Mouse (Mus musculus) limb, embryonic 15.5 days (tissue): ENCODE measurements at regions not wholly inside any gene's neighbourhood (a gene's known extent, or its start where the extent isn't known, plus 50 kb on each side); places are given as distances from the start of the nearest gene placed in this dataset.
"Not testable (repeated sequence)": the region's sequence is repeated elsewhere in the genome, so short reads cannot be mapped to it uniquely, and the experiment has no call there.

Experiments
- ATAC-seq: fragments of 200-750 bp; cut with Nextera tagmentation; 2 replicates; pipeline ENCODE4 v1.8.0; 2017; ENCODE audit warnings: low read depth, moderate TSS enrichment; ENCODE audit not compliant: insufficient number of reproducible peaks, low FRiP score, low TSS enrichment
- H3K27ac ChIP-seq: fragments of 300-500 bp; sonication (generic); 2 replicates; pipeline ENCODE4 v1.5.1; 2015; ENCODE audit warnings: moderate library complexity, mild to moderate bottlenecking, inconsistent platforms
- H3K27me3 ChIP-seq: fragments of 300-500 bp; sonication (generic); 2 replicates; pipeline ENCODE4 v1.6.1; 2015; ENCODE audit warnings: inconsistent platforms
- H3K36me3 ChIP-seq: fragments of 300-500 bp; sonication (generic); 2 replicates; pipeline ENCODE4 v1.6.1; 2015; ENCODE audit warnings: inconsistent platforms
- H3K4me1 ChIP-seq: fragments of 300-500 bp; sonication (generic); 2 replicates; pipeline ENCODE4 v1.6.1; 2015; ENCODE audit warnings: inconsistent platforms
- H3K4me2 ChIP-seq: fragments of 300-500 bp; sonication (generic); 2 replicates; pipeline ENCODE4 v1.6.1; 2015; ENCODE audit warnings: mild to moderate bottlenecking, inconsistent platforms
- H3K4me3 ChIP-seq: fragments of 300-500 bp; sonication (generic); 2 replicates; pipeline ENCODE4 v1.5.1; 2015; ENCODE audit warnings: mild to moderate bottlenecking, inconsistent platforms
- H3K9ac ChIP-seq: fragments of 300-500 bp; sonication (generic); 2 replicates; pipeline ENCODE4 v1.6.1; 2015; ENCODE audit warnings: inconsistent platforms
- H3K9me3 ChIP-seq: fragments of 300-500 bp; sonication (generic); 2 replicates; pipeline ENCODE4 v1.6.1; 2016; ENCODE audit warnings: inconsistent platforms
- WGBS: fragments of 180-500 bp; shearing (Covaris S2); methylation state at CpG from one replicate; pipeline ENCODE4 v1.1.7; 2015; 5-methylcytosine and 5-hydroxymethylcytosine counted together

- no peak overlapping the region for H3K27ac ChIP-seq
- no peaks in the 10 kb centered on the region for H3K27me3 ChIP-seq
- no peak overlapping the region for H3K9ac ChIP-seq
- H3K9me3 ChIP-seq, result no peaks in the 10 kb centered on the region
- no peak overlapping the region for H3K4me3 ChIP-seq
- H3K4me1 ChIP-seq, result no peaks in the 10 kb centered on the region
- no peaks in the 10 kb centered on the region for H3K36me3 ChIP-seq
- H3K4me2 ChIP-seq, result no peak overlapping the region
- ATAC-seq, result no peak
- 50% methylated on average over 11 of the region's 11 CpGs for WGBS
These were observed 80.0 kb downstream of the Nfkbiz start for GRCm38 (mm10) chr16:55758707-55759067.

- H3K4me2 ChIP-seq, result no peak overlapping the region
- H3K9me3 ChIP-seq, result no peaks in the 10 kb centered on the region
- H3K9ac ChIP-seq, result no peak overlapping the region
- no peaks in the 10 kb centered on the region for H3K27me3 ChIP-seq
- 17% methylated on average over 5 of the region's 5 CpGs for WGBS
- H3K4me1 ChIP-seq, result no peaks in the 10 kb centered on the region
- H3K27ac ChIP-seq, result no peak overlapping the region
- no peaks in the 10 kb centered on the region for H3K36me3 ChIP-seq
- no peak overlapping the region for H3K4me3 ChIP-seq
- ATAC-seq, result no peak
These were observed 80.6 kb downstream of the Nfkbiz start for GRCm38 (mm10) chr16:55757952-55758706.

- not testable (repeated sequence) for H3K4me1 ChIP-seq, H3K27ac ChIP-seq, H3K4me3 ChIP-seq, H3K9me3 ChIP-seq, H3K4me2 ChIP-seq, ATAC-seq, H3K9ac ChIP-seq, H3K36me3 ChIP-seq, H3K27me3 ChIP-seq
- 85% methylated on average over 3 of the region's 3 CpGs for WGBS
These were observed 81.3 kb downstream of the Nfkbiz start for GRCm38 (mm10) chr16:55757422-55757815.

- WGBS, result 84% methylated on average over 15 of the region's 15 CpGs
- Histone ChIP-seq H3K27me3 (no peaks in the 10 kb centered on the region), H3K9ac (no peak overlapping the region), H3K4me2 (no peak overlapping the region), H3K9me3 (no peaks in the 10 kb centered on the region), H3K36me3 (no peaks in the 10 kb centered on the region), H3K4me3 (no peak overlapping the region), H3K27ac (no peak overlapping the region), H3K4me1 (no peaks in the 10 kb centered on the region)
- ATAC-seq, result no peak
These were observed 81.8 kb downstream of the Nfkbiz start for GRCm38 (mm10) chr16:55756764-55757421.

- Histone ChIP-seq H3K9ac (no peak overlapping the region), H3K4me1 (no peaks in the 10 kb centered on the region), H3K36me3 (no peaks in the 10 kb centered on the region), H3K27me3 (no peaks in the 10 kb centered on the region), H3K4me2 (no peak overlapping the region), H3K9me3 (no peaks in the 10 kb centered on the region), H3K4me3 (no peak overlapping the region), H3K27ac (no peak overlapping the region)
- no peak for ATAC-seq
- WGBS, result 75% methylated on average over 6 of the region's 6 CpGs
These were observed 83.3 kb downstream of the Nfkbiz start for GRCm38 (mm10) chr16:55755309-55755832.

GRCm38 (mm10) chr16:55754092-55754763 lies 84.5 kb downstream of the Nfkbiz start:
- no peaks in the 10 kb centered on the region for H3K36me3 ChIP-seq
- ATAC-seq, result no peak
- WGBS, result 79% methylated on average over 14 of the region's 14 CpGs
- H3K9ac ChIP-seq, result no peak overlapping the region
- no peak overlapping the region for H3K4me3 ChIP-seq
- no peak overlapping the region for H3K4me2 ChIP-seq
- H3K27me3 ChIP-seq, result no peaks in the 10 kb centered on the region
- no peaks in the 10 kb centered on the region for H3K9me3 ChIP-seq
- no peak overlapping the region for H3K27ac ChIP-seq
- no peaks in the 10 kb centered on the region for H3K4me1 ChIP-seq

GRCm38 (mm10) chr16:55753380-55753779 lies 85.3 kb downstream of the Nfkbiz start:
- H3K4me2 ChIP-seq, result no peak overlapping the region
- no peaks in the 10 kb centered on the region for H3K36me3 ChIP-seq
- H3K4me1 ChIP-seq, result no peaks in the 10 kb centered on the region
- H3K27ac ChIP-seq, result no peak overlapping the region
- H3K27me3 ChIP-seq, result no peaks in the 10 kb centered on the region
- H3K9me3 ChIP-seq, result no peaks in the 10 kb centered on the region
- H3K9ac ChIP-seq, result no peak overlapping the region
- no peak overlapping the region for H3K4me3 ChIP-seq
- ATAC-seq, result no peak
- WGBS, result 76% methylated on average over 4 of the region's 4 CpGs

- Histone ChIP-seq H3K4me1 (no peaks in the 10 kb centered on the region), H3K27me3 (no peaks in the 10 kb centered on the region), H3K9ac (no peak overlapping the region), H3K9me3 (no peaks in the 10 kb centered on the region), H3K27ac (no peak overlapping the region), H3K4me2 (no peak overlapping the region), H3K4me3 (no peak overlapping the region), H3K36me3 (no peaks in the 10 kb centered on the region)
- 35% methylated on average over 2 of the region's 2 CpGs for WGBS
- ATAC-seq, result no peak
These were observed 91.4 kb downstream of the Nfkbiz start for GRCm38 (mm10) chr16:55747250-55747649.

GRCm38 (mm10) chr16:55746159-55746558 lies 92.5 kb downstream of the Nfkbiz start:
- ATAC-seq, result no peak
- no peak overlapping the region for H3K4me2 ChIP-seq
- H3K27me3 ChIP-seq, result no peaks in the 10 kb centered on the region
- H3K4me1 ChIP-seq, result no peaks in the 10 kb centered on the region
- no peak overlapping the region for H3K9ac ChIP-seq
- H3K36me3 ChIP-seq, result no peaks in the 10 kb centered on the region
- WGBS, result 62% methylated on average over 3 of the region's 3 CpGs
- H3K27ac ChIP-seq, result no peak overlapping the region
- no peak overlapping the region for H3K4me3 ChIP-seq
- no peaks in the 10 kb centered on the region for H3K9me3 ChIP-seq

GRCm38 (mm10) chr16:55745094-55745493 lies 93.6 kb downstream of the Nfkbiz start:
- Histone ChIP-seq H3K4me1 (no peaks in the 10 kb centered on the region), H3K4me3 (no peak overlapping the region), H3K4me2 (no peak overlapping the region), H3K27ac (no peak overlapping the region), H3K9me3 (no peaks in the 10 kb centered on the region), H3K36me3 (no peaks in the 10 kb centered on the region), H3K9ac (no peak overlapping the region), H3K27me3 (no peaks in the 10 kb centered on the region)
- WGBS, result 78% methylated on average over 3 of the region's 3 CpGs
- ATAC-seq, result no peak

GRCm38 (mm10) chr16:55741099-55741863 lies 97.4 kb downstream of the Nfkbiz start:
- no peaks in the 10 kb centered on the region for H3K9me3 ChIP-seq
- H3K9ac ChIP-seq, result no peak overlapping the region
- H3K4me1 ChIP-seq, result no peaks in the 10 kb centered on the region
- no peaks in the 10 kb centered on the region for H3K36me3 ChIP-seq
- no peaks in the 10 kb centered on the region for H3K27me3 ChIP-seq
- no peak for ATAC-seq
- H3K4me2 ChIP-seq, result no peak overlapping the region
- H3K27ac ChIP-seq, result no peak overlapping the region
- H3K4me3 ChIP-seq, result no peak overlapping the region
- WGBS, result 87% methylated on average over 2 of the region's 2 CpGs
